Mouse (Mus musculus): Measurements from ENCODE around the gene Gm49361.

- TF ChIP-seq CTCF (IDR thresholded peaks at IDR 0.05; ENCODE audit: low read depth, low read length) (no peak), POLR2A (IDR thresholded peaks at IDR 0.05; ENCODE audit: extremely low read depth, insufficient read depth, low read length) (no peak)
Observed at GRCm38 (mm10) chr14:57696066-57696465, 49.8 kb downstream of the Gm49361 start.
